Mouse (Mus musculus) cerebellum, adult 2 months (tissue): ENCODE measurements around the gene Clasrp. TPM values are rescaled to one million over a fixed set of nuclear protein-coding genes. Genes with fewer than 3 reads are reported as not detected.
A peak's percentile ranks its signal among the peaks of the same experiment; 100 is the strongest.
"Not testable (repeated sequence)": the region's sequence is repeated elsewhere in the genome, so short reads cannot be mapped to it uniquely, and the experiment has no call there.

Source experiments
- DNase-seq, 2 experiments: peaks; one replicate each; pipeline ENCODE4 v3.0.0; 2021
- H3K27ac ChIP-seq: fragments of 200-500 bp; 2 replicates; pipeline ENCODE4 v1.5.1; 2012; ENCODE audit warnings: low read length, control low read depth, inconsistent platforms; ENCODE audit not compliant: insufficient read depth
- H3K27me3 ChIP-seq: fragments of 200-500 bp; 2 replicates; pipeline ENCODE4 v1.6.1; 2012; ENCODE audit warnings: inconsistent platforms, mild to moderate bottlenecking, low read length, moderate library complexity; ENCODE audit not compliant: control insufficient read depth, insufficient read depth
- H3K4me1 ChIP-seq: fragments of 200-500 bp; 2 replicates; pipeline ENCODE4 v1.6.1; 2011; ENCODE audit warnings: low read length; ENCODE audit not compliant: control insufficient read depth, insufficient read depth
- H3K4me3 ChIP-seq: fragments of 200-500 bp; replicated peaks from 2 replicates; pipeline ENCODE3; 2011; ENCODE audit warnings: mild to moderate bottlenecking, low read depth, low read length, control low read depth; ENCODE audit not compliant: insufficient read depth
- CTCF ChIP-seq: fragments of 200-500 bp; IDR thresholded peaks from 2 replicates; pipeline ENCODE4 v1.5.1; 2011; ENCODE audit warnings: low read depth, mild to moderate bottlenecking, control low read depth, low read length, moderate library complexity, borderline replicate concordance; ENCODE audit not compliant: insufficient read depth
- POLR2A ChIP-seq: fragments of 200-500 bp; IDR thresholded peaks from 2 replicates; pipeline ENCODE4 v1.6.1; 2011; ENCODE audit warnings: low read length, control low read depth, borderline replicate concordance; ENCODE audit not compliant: insufficient read depth
- WGBS: fragments of 180-500 bp; shearing (Covaris S2); methylation state at CpG from one replicate; pipeline ENCODE4 v1.1.7; 2018; 5-methylcytosine and 5-hydroxymethylcytosine counted together
- polyA plus RNA-seq: library from polyadenylated mRNA; depleted of rRNA; stranded (reverse); fragments of >200 nt; gene quantifications from 2 replicates; pipeline ENCODE4 v1.2.3, GENCODE M21; 2012

Gene Clasrp
- polyA plus RNA-seq, 1 experiment = 151 TPM

- TF ChIP-seq POLR2A (no peak), CTCF (no peak)
- H3K27ac ChIP-seq = no peak overlapping the region
- no peak for DNase-seq
- H3K27me3 ChIP-seq = no peaks in the 10 kb centered on the region
- 56% methylated on average over 7 of the region's 7 CpGs for WGBS
- H3K4me1 ChIP-seq = no peaks in the 10 kb centered on the region
- H3K4me3 ChIP-seq = no peak overlapping the region
Measured at GRCm38 (mm10) chr7:19620811-19621210, 16.5 kb upstream of the Clasrp start.

GRCm38 (mm10) chr7:19619004-19619801, 14.9 kb upstream of the Clasrp start:
- H3K27ac ChIP-seq = no peak overlapping the region
- DNase-seq = peak; percentile 73 to 74
- H3K4me3 ChIP-seq = no peak overlapping the region
- no peaks in the 10 kb centered on the region for H3K4me1 ChIP-seq
- TF ChIP-seq CTCF (peak; percentile 83), POLR2A (no peak)
- no peaks in the 10 kb centered on the region for H3K27me3 ChIP-seq
- WGBS = 8% methylated on average over 35 of the region's 35 CpGs

GRCm38 (mm10) chr7:19615036-19615577, 10.8 kb upstream of the Clasrp start:
- H3K4me1 ChIP-seq = no peaks in the 10 kb centered on the region
- no peaks in the 10 kb centered on the region for H3K27me3 ChIP-seq
- WGBS = 87% methylated on average over 12 of the region's 12 CpGs
- DNase-seq = no peak
- H3K4me3 ChIP-seq = no peak overlapping the region
- TF ChIP-seq CTCF (no peak), POLR2A (no peak)
- H3K27ac ChIP-seq = no peak overlapping the region

GRCm38 (mm10) chr7:19610969-19611368, 6.7 kb upstream of the Clasrp start:
- no peak for DNase-seq
- H3K27ac ChIP-seq = no peak overlapping the region
- no peak overlapping the region for H3K4me3 ChIP-seq
- no peaks in the 10 kb centered on the region for H3K27me3 ChIP-seq
- 72% methylated on average over 5 of the region's 5 CpGs for WGBS
- no peak for TF ChIP-seq CTCF
- TF ChIP-seq POLR2A = no peak
- no peaks in the 10 kb centered on the region for H3K4me1 ChIP-seq

GRCm38 (mm10) chr7:19609641-19610332, 5.5 kb upstream of the Clasrp start:
- H3K4me3 ChIP-seq = no peak overlapping the region
- no peak for TF ChIP-seq CTCF
- TF ChIP-seq POLR2A = no peak
- no peaks in the 10 kb centered on the region for H3K4me1 ChIP-seq
- no peaks in the 10 kb centered on the region for H3K27me3 ChIP-seq
- H3K27ac ChIP-seq = no peak overlapping the region
- WGBS = 93% methylated on average over 12 of the region's 12 CpGs
- no peak for DNase-seq

- TF ChIP-seq POLR2A (no peak), CTCF (no peak)
- peaks cover 5% of the 10 kb centered on the region for H3K4me1 ChIP-seq
- 82% methylated on average over 5 of the region's 5 CpGs for WGBS
- H3K27me3 ChIP-seq = no peaks in the 10 kb centered on the region
- H3K4me3 ChIP-seq = no peak overlapping the region
- DNase-seq = no peak
- no peak overlapping the region for H3K27ac ChIP-seq
Measured at GRCm38 (mm10) chr7:19607291-19607690, 3.0 kb upstream of the Clasrp start.

- not testable (repeated sequence) for DNase-seq, H3K27me3 ChIP-seq, H3K27ac ChIP-seq
- Histone ChIP-seq H3K4me3 (peak overlapping the region; percentile 69), H3K4me1 (peaks cover 15% of the 10 kb centered on the region)
- WGBS = 49% methylated on average over 10 of the region's 10 CpGs
Measured at GRCm38 (mm10) chr7:19604606-19605214, 424 bp upstream of the Clasrp start.
